Mouse (Mus musculus): ENCODE results near the gene Fosl2.

- TF ChIP-seq CTCF (IDR thresholded peaks at IDR 0.05; ENCODE audit: low read depth) (no peak), EP300 (IDR thresholded peaks at IDR 0.05; ENCODE audit: low read depth) (no peak)
Measured at GRCm38 (mm10) chr5:32141899-32142298, 6.3 kb downstream of the Fosl2 start.
